Mouse (Mus musculus): Measurements from ENCODE around the gene Gm49486.

DNA sequence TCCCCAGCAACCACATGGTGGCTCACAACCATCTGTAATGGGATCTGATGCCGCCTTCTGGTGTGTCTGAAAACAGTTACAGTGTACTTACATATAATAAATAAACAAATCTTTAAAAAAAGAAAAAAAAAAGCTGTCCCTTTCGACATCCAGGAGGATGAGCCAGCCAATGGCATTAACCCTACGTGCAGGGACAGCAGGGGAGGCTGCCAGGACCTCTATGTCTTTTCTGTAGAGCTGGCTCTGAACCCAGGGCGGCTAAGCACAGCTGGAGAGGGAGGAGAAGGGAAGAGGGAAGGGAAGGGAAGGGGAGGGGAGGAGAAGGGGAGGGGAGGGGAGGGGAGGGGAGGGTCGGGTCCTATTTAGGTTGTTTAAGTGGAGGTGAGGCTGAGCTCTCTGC lies 75.6 kb downstream of the Gm49486 start:
- TF ChIP-seq CTCF (conservative IDR thresholded peaks at IDR 0.05; ENCODE audit: insufficient read depth, insufficient read length, low read depth, low read length) (no peak), POLR2A (IDR thresholded peaks at IDR 0.05; ENCODE audit: low read depth, low read length) (no peak)

All from kidney, adult 2 months (tissue).